In the genomic region with DNA sequence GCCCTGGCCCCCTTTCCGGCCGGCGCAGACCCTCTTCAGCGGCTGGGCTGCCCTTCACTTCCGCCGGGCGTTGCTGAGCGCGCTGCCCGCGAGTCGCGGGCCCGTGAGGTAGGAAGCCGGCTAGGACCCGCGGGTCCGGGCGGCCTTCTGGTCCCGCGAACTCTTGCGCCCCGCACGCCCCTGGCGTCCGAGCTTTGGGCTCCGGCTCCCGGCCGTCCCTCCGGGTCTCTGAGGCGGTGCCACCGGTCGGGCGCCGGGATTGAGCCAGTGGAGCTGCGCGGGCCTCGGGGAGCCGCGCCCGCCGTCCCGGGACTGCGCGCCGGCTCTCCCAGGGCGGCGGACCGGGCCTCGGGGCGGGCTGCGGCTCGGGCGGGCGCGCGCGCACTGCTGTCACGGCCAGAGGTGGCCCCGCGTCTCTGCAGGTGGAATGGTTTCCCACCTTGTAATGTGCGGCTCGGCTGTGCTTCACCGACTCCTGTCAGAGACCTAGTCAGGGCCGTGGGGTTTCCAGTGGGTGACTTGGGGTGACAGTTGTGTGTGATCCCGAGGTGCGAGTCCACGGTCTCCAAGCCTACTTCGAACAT, we compare ENCODE assay signal across 8 mouse cellular contexts. TPM values are rescaled to one million over a fixed set of nuclear protein-coding genes. Genes with fewer than 3 reads are reported as not detected.
A peak's percentile ranks its signal among the peaks of the same experiment; 100 is the strongest.
DNase-seq lines count a peak whose midpoint lies in the region; ATAC-seq and TF ChIP-seq lines count a peak whose summit lies in the region.
"Not testable (repeated sequence)": the region's sequence is repeated elsewhere in the genome, so short reads cannot be mapped to it uniquely, and the experiment has no call there.

No protein-coding gene starts in this region.

- H3K79me2 ChIP-seq in CH12.LX (replicated peaks; ENCODE audit: control insufficient read depth, extremely low read depth, insufficient read depth, poor library complexity, severe bottlenecking): not testable (repeated sequence)

- ATAC-seq in cerebellum, adult (ENCODE audit: insufficient number of reproducible peaks, low FRiP score, low TSS enrichment): peak; percentile 59; the same call in 1 of the 2 replicates
- peak; percentile 60 for ATAC-seq in forebrain, embryonic 12.5 days (ENCODE audit: low FRiP score)
- ATAC-seq in lung, embryonic 16.5 days (ENCODE audit: low read depth): peak; percentile 66; the same call in 1 of the 2 replicates
- peak; percentile 93 for ATAC-seq in neural tube, embryonic 12.5 days (ENCODE audit: low FRiP score, low read depth)

- peak overlapping the region; percentile 46; the same call in 1 of the 2 replicates for H3K9ac ChIP-seq in CH12.LX (ENCODE audit: insufficient read depth, low read depth)
- H3K9ac ChIP-seq in forebrain, embryonic 12.5 days: peak overlapping the region; percentile 69
- peak overlapping the region; percentile 70 for H3K9ac ChIP-seq in lung, embryonic 16.5 days (ENCODE audit: low read length)
- H3K9ac ChIP-seq in neural tube, embryonic 12.5 days: peak overlapping the region; percentile 70

- TF ChIP-seq EP300 in CH12.LX (IDR thresholded peaks at IDR 0.05; ENCODE audit: low read length): not testable (repeated sequence)

- H3K27ac ChIP-seq in CH12.LX (ENCODE audit: insufficient read depth, low read depth); forebrain, embryonic 12.5 days; lung, embryonic 16.5 days (ENCODE audit: low read length); neural tube, embryonic 12.5 days: not testable (repeated sequence)
- H3K27ac ChIP-seq in hindbrain, embryonic 10.5 days: peak overlapping the region; percentile 81

- WGBS in forebrain, embryonic 12.5 days: under 1% methylated on average over 42 of the region's 69 CpGs
- WGBS in hindbrain, embryonic 10.5 days: under 1% methylated on average over 68 of the region's 69 CpGs
- WGBS in lung, embryonic 16.5 days: under 1% methylated on average over 55 of the region's 69 CpGs
- under 1% methylated on average over 52 of the region's 69 CpGs for WGBS in neural tube, embryonic 12.5 days

- not testable (repeated sequence) for DNase-seq in CH12.LX (ENCODE audit: extremely low read depth)
- DNase-seq in hindbrain, embryonic 10.5 days (ENCODE audit: low spot score): peak; percentile 32
- peak; percentile 40 to 64 for DNase-seq in kidney, postnatal 4 days
- DNase-seq in testis, postnatal 10 days (ENCODE audit: low spot score): peak; percentile 55

- H3K4me1 ChIP-seq in CH12.LX (ENCODE audit: control insufficient read depth in 1 of 2, insufficient read depth in 2 of 2): peaks cover 4 to 11% of the 10 kb centered on the region in 2 experiments; a peak in 3 of 4 replicates
- not testable (repeated sequence) for H3K4me1 ChIP-seq in forebrain, embryonic 12.5 days; lung, embryonic 16.5 days (replicated peaks; ENCODE audit: control insufficient read depth, insufficient read depth, low read length); neural tube, embryonic 12.5 days
- peaks cover 19% of the 10 kb centered on the region for H3K4me1 ChIP-seq in hindbrain, embryonic 10.5 days (replicated peaks)

- TF ChIP-seq CTCF in CH12.LX (conservative IDR thresholded peaks at IDR 0.05 in 1 of 2, IDR thresholded peaks at IDR 0.05 in 1 of 2; ENCODE audit: low read depth in 2 of 2, low read length in 2 of 2): not testable (repeated sequence)

- not testable (repeated sequence) for H3K27me3 ChIP-seq in CH12.LX (replicated peaks); forebrain, embryonic 12.5 days; hindbrain, embryonic 10.5 days (ENCODE audit: insufficient read depth, poor library complexity, severe bottlenecking); lung, embryonic 16.5 days (ENCODE audit: control insufficient read depth, insufficient read depth, low read depth, low read length); neural tube, embryonic 12.5 days (replicated peaks)

- TF ChIP-seq POLR2A in CH12.LX (IDR thresholded peaks at IDR 0.05; ENCODE audit: low read depth, low read length): not testable (repeated sequence)

- not testable (repeated sequence) for TF ChIP-seq RAD21 in CH12.LX (IDR thresholded peaks at IDR 0.05; ENCODE audit: low read depth, low read length)

- peak overlapping the region; percentile 70; the same call in 1 of the 2 replicates for H3K4me2 ChIP-seq in CH12.LX (ENCODE audit: insufficient read depth, low read depth, poor library complexity, severe bottlenecking)
- H3K4me2 ChIP-seq in forebrain, embryonic 12.5 days: peak overlapping the region; percentile 81
- peak overlapping the region; percentile 76 for H3K4me2 ChIP-seq in lung, embryonic 16.5 days (ENCODE audit: low read depth, low read length)
- peak overlapping the region; percentile 83 for H3K4me2 ChIP-seq in neural tube, embryonic 12.5 days (replicated peaks)

- in situ Hi-C loops in CH12.LX (cut with MboI; ENCODE audit: low pct_ligation_motif_present, low pct_unique_long_range_greater_than_20kb, low sequenced_read_pairs): loop anchor here (25.0 kb wide), 1 partner anchor 458 kb away; no protein-coding TSS in a partner anchor

- dilution Hi-C loops in CH12.LX (cut with MboI; ENCODE audit: extremely low pct_ligation_motif_present, extremely low pct_unique_long_range_greater_than_20kb, low sequenced_read_pairs): not testable (repeated sequence)

- not testable (repeated sequence) for H3K36me3 ChIP-seq in CH12.LX (replicated peaks in 1 of 2; ENCODE audit: control insufficient read depth in 1 of 2, insufficient read depth in 1 of 2, low read length in 1 of 2); forebrain, embryonic 12.5 days (replicated peaks); hindbrain, embryonic 10.5 days; lung, embryonic 16.5 days (ENCODE audit: control insufficient read depth, insufficient read depth, low read length); neural tube, embryonic 12.5 days

- peak overlapping the region; percentile 57 to 84 (median 71) for H3K4me3 ChIP-seq in CH12.LX (replicated peaks in 1 of 3; ENCODE audit: low read depth in 2 of 3, low read length in 2 of 3, poor library complexity in 1 of 3)
- peak overlapping the region; percentile 63 for H3K4me3 ChIP-seq in forebrain, embryonic 12.5 days (replicated peaks)
- H3K4me3 ChIP-seq in hindbrain, embryonic 10.5 days: peak overlapping the region; percentile 68
- H3K4me3 ChIP-seq in lung, embryonic 16.5 days (ENCODE audit: low read length): peak overlapping the region; percentile 70
- H3K4me3 ChIP-seq in neural tube, embryonic 12.5 days: peak overlapping the region; percentile 63

- H3K9me3 ChIP-seq in CH12.LX (replicated peaks; ENCODE audit: low read length); forebrain, embryonic 12.5 days; hindbrain, embryonic 10.5 days; lung, embryonic 16.5 days (ENCODE audit: control insufficient read depth, low read length); neural tube, embryonic 12.5 days: not testable (repeated sequence)

TF ChIP-seq in CH12.LX, 34 proteins besides CTCF, POLR2A, EP300 and RAD21:
- TF ChIP-seq NRF1 (IDR thresholded peaks at IDR 0.05; ENCODE audit: low read depth, low read length): peak; percentile 28; the same call in 1 of the 2 replicates

RNA-seq across cellular contexts. Expression of gene Pdpr, which starts 0.4 kb away (rescaled TPM):
- total RNA-seq in CH12.LX (2012; rRNA removed) (11.0 and 11.6 TPM in 2 replicates), CH12.LX (2014; rRNA removed) (8.0 and 8.3 TPM in 2 replicates)
- 7.6 and 8.3 TPM in 2 replicates for polyA plus RNA-seq in CH12.LX (2012; ENCODE audit: insufficient read length, low read depth)
- polyA plus RNA-seq in forebrain, embryonic 12.5 days (2016; fragmentation: Nextera tagmentation; extraction: Ambion mirVana): 14.4 TPM in 2 replicates
- polyA plus RNA-seq in hindbrain, embryonic 10.5 days (2016; fragmentation: Nextera tagmentation; extraction: Ambion mirVana): 10.4 and 10.8 TPM in 2 replicates
- 9.2 and 9.6 TPM in 2 replicates for polyA plus RNA-seq in lung, embryonic 16.5 days (2015; fragmentation: Nextera tagmentation; extraction: Ambion mirVana)
- polyA plus RNA-seq in neural tube, embryonic 12.5 days (2016; fragmentation: Nextera tagmentation; extraction: Ambion mirVana): 11.9 and 12.6 TPM in 2 replicates

RNA-seq across cellular contexts. Expression of gene Clec18a, which starts 2.6 kb away (rescaled TPM):
- total RNA-seq in CH12.LX (2012; rRNA removed) (not detected in 2 replicates), CH12.LX (2014; rRNA removed) (not detected in 2 replicates)
- not detected in 2 replicates for polyA plus RNA-seq in CH12.LX (2012; ENCODE audit: insufficient read length, low read depth)
- 0.43 and 0.63 TPM in 2 replicates for polyA plus RNA-seq in forebrain, embryonic 12.5 days (2016; fragmentation: Nextera tagmentation; extraction: Ambion mirVana)
- 1.3 and 1.5 TPM in 2 replicates for polyA plus RNA-seq in hindbrain, embryonic 10.5 days (2016; fragmentation: Nextera tagmentation; extraction: Ambion mirVana)
- not detected in 2 replicates for polyA plus RNA-seq in lung, embryonic 16.5 days (2015; fragmentation: Nextera tagmentation; extraction: Ambion mirVana)
- polyA plus RNA-seq in neural tube, embryonic 12.5 days (2016; fragmentation: Nextera tagmentation; extraction: Ambion mirVana): 1.2 and 2.2 TPM in 2 replicates

RNA-seq across cellular contexts. Expression of gene Exosc6, which starts 38.7 kb away (rescaled TPM):
- total RNA-seq in CH12.LX (2012; rRNA removed) (3.9 and 23.5 TPM in 2 replicates), CH12.LX (2014; rRNA removed) (20.3 and 24.3 TPM in 2 replicates)
- polyA plus RNA-seq in CH12.LX (2012; ENCODE audit: insufficient read length, low read depth): 3.2 and 3.9 TPM in 2 replicates
- polyA plus RNA-seq in forebrain, embryonic 12.5 days (2016; fragmentation: Nextera tagmentation; extraction: Ambion mirVana): 1.5 TPM in 1 of 2 replicates, not detected in the other
- 17.0 and 17.4 TPM in 2 replicates for polyA plus RNA-seq in hindbrain, embryonic 10.5 days (2016; fragmentation: Nextera tagmentation; extraction: Ambion mirVana)
- polyA plus RNA-seq in lung, embryonic 16.5 days (2015; fragmentation: Nextera tagmentation; extraction: Ambion mirVana): 2.1 and 5.4 TPM in 2 replicates
- 0.30 and 6.2 TPM in 2 replicates for polyA plus RNA-seq in neural tube, embryonic 12.5 days (2016; fragmentation: Nextera tagmentation; extraction: Ambion mirVana)
